Mouse (Mus musculus): ENCODE measurements at regions not wholly inside any gene's neighbourhood (a gene's known extent, or its start where the extent isn't known, plus 50 kb on each side); places are given as distances from the start of the nearest gene placed in this dataset.
"Not testable (repeated sequence)": the region's sequence is repeated elsewhere in the genome, so short reads cannot be mapped to it uniquely, and the experiment has no call there.

GRCm38 (mm10) chr14:86297991-86298390 is 843.0 kb downstream of the Diaph3 start:
- no peaks in the 10 kb centered on the region for H3K27me3 ChIP-seq
- ATAC-seq = no peak
- no peaks in the 10 kb centered on the region for H3K9me3 ChIP-seq (replicated peaks)
- H3K9ac ChIP-seq = no peak overlapping the region
- H3K4me2 ChIP-seq = no peak overlapping the region
- H3K36me3 ChIP-seq (ENCODE audit: poor library complexity, severe bottlenecking) = no peaks in the 10 kb centered on the region
- no peaks in the 10 kb centered on the region for H3K4me1 ChIP-seq
- WGBS = 46% methylated on average over 2 of the region's 2 CpGs
- no peak overlapping the region for H3K4me3 ChIP-seq
- H3K27ac ChIP-seq = no peak overlapping the region

GRCm38 (mm10) chr14:86294606-86295005 is 846.4 kb downstream of the Diaph3 start:
- not testable (repeated sequence) for H3K4me2 ChIP-seq; H3K27me3 ChIP-seq; H3K27ac ChIP-seq; H3K4me3 ChIP-seq; H3K4me1 ChIP-seq; ATAC-seq; H3K9me3 ChIP-seq (replicated peaks); H3K9ac ChIP-seq; H3K36me3 ChIP-seq (ENCODE audit: poor library complexity, severe bottlenecking)
- WGBS = 94% methylated on average over 5 of the region's 5 CpGs

- Histone ChIP-seq H3K4me3 (no peak overlapping the region), H3K27me3 (no peaks in the 10 kb centered on the region), H3K9me3 (replicated peaks) (no peaks in the 10 kb centered on the region), H3K36me3 (ENCODE audit: poor library complexity, severe bottlenecking) (no peaks in the 10 kb centered on the region), H3K4me2 (no peak overlapping the region), H3K27ac (no peak overlapping the region), H3K9ac (no peak overlapping the region), H3K4me1 (no peaks in the 10 kb centered on the region)
- ATAC-seq = no peak
- 86% methylated on average over 1 of the region's 1 CpGs for WGBS
Observed at GRCm38 (mm10) chr14:86293804-86294203, 847.2 kb downstream of the Diaph3 start.

DNA sequence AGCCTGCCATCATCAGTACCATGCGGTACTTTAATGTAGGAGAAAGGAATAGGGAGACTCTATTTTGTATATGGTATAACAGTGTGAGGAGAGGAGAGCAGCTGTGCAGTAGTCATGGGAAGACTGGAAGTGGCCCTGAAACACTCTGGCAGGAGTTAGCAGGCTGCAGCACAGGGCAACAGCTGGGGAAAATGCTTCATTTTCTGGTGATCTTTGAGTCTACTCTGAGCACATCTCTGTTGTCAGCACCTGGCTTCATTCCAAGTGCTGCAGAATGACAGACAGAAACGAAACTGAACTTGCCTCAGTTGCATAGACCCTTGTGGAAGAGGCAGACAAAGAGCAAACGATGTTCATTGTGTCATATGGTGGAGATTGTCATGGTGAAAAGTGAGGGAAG is 847.7 kb downstream of the Diaph3 start:
- Histone ChIP-seq H3K9ac (no peak overlapping the region), H3K27me3 (no peaks in the 10 kb centered on the region), H3K4me3 (no peak overlapping the region), H3K4me1 (no peaks in the 10 kb centered on the region), H3K27ac (no peak overlapping the region), H3K36me3 (ENCODE audit: poor library complexity, severe bottlenecking) (no peaks in the 10 kb centered on the region), H3K9me3 (replicated peaks) (no peaks in the 10 kb centered on the region), H3K4me2 (no peak overlapping the region)
- ATAC-seq = no peak
- WGBS = 62% methylated on average over 3 of the region's 3 CpGs

DNA sequence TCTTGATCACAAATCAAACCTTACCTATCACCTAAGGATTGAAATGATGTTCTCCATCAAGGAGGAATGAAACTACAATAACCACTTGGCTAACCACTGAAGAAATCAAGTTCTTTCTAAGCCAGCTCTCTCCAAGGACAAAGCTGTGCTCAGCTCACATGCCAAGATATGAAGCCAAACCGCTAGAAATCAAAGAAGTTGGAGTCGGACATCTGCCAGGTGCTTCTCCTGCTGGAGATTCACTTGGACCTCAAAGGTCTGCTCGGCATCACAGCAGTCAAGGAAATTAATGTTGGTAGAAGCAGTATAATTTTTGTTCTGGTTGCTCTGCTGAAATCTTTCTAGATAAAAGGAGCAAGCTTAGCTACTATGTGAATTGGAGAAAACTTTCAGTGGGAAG is 850.5 kb downstream of the Diaph3 start:
- Histone ChIP-seq H3K36me3 (ENCODE audit: poor library complexity, severe bottlenecking) (no peaks in the 10 kb centered on the region), H3K4me2 (no peak overlapping the region), H3K9ac (no peak overlapping the region), H3K4me1 (no peaks in the 10 kb centered on the region), H3K4me3 (no peak overlapping the region), H3K9me3 (replicated peaks) (no peaks in the 10 kb centered on the region), H3K27me3 (no peaks in the 10 kb centered on the region), H3K27ac (no peak overlapping the region)
- ATAC-seq = no peak
- 98% methylated on average over 3 of the region's 3 CpGs for WGBS

DNA sequence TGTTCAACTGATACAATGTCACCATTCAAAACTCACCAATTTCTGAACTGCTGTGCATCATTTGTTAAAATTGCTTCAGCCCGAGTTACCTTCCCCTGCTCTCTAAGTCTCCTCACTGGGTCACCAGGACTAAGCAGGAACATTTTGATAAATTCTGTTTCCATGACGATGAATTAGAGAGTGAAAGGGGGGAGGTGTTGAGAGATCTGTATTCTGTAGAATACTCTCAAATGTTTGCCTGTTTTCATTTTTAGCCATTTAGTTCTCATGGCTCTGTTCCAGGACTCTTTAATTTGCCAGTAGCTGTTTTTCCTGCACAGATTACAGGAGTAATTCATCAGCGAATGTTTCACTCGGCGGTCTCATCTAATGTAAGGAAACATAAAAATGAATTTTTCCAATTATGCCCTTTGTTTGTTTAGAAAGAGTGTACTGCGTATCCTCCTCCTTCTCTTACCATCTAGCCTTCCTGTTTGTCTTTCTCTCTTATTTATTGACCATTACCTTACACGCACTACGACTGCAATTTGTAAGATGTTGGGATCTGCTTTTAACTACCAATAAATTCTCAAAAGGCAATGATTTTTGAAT is 879.3 kb downstream of the Diaph3 start:
- Histone ChIP-seq H3K27me3 (no peaks in the 10 kb centered on the region), H3K4me2 (peak overlapping the region; percentile 16; the same call in 1 of the 2 replicates), H3K4me3 (no peak overlapping the region), H3K4me1 (peaks cover 10% of the 10 kb centered on the region), H3K36me3 (ENCODE audit: poor library complexity, severe bottlenecking) (no peaks in the 10 kb centered on the region), H3K9ac (no peak overlapping the region), H3K9me3 (replicated peaks) (no peaks in the 10 kb centered on the region), H3K27ac (no peak overlapping the region)
- 39% methylated on average over 8 of the region's 8 CpGs for WGBS
- peak; percentile 92 for ATAC-seq

DNA sequence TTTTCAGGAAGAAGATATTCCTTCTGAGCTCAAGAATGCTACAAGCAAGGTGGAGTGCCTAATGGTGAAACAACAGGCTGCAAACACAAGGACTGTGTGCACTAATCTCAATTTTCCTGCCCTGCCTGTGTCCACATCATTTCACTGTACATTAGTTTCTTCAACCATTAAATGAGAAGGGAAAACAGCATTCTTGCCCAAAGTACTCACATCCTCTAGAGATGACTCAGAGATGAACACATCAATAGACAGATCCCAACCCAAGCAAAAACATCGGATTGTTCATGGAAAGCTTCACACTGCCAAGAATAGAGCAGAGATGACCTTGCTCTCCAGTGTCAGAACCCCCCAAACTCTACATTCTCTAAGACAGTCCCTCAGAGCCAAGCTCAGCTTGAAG is 886.8 kb downstream of the Diaph3 start:
- Histone ChIP-seq H3K4me2 (no peak overlapping the region), H3K27me3 (no peaks in the 10 kb centered on the region), H3K4me1 (no peaks in the 10 kb centered on the region), H3K9ac (no peak overlapping the region), H3K4me3 (no peak overlapping the region), H3K9me3 (replicated peaks) (no peaks in the 10 kb centered on the region), H3K27ac (no peak overlapping the region), H3K36me3 (ENCODE audit: poor library complexity, severe bottlenecking) (no peaks in the 10 kb centered on the region)
- 68% methylated on average over 1 of the region's 1 CpGs for WGBS
- no peak for ATAC-seq

DNA sequence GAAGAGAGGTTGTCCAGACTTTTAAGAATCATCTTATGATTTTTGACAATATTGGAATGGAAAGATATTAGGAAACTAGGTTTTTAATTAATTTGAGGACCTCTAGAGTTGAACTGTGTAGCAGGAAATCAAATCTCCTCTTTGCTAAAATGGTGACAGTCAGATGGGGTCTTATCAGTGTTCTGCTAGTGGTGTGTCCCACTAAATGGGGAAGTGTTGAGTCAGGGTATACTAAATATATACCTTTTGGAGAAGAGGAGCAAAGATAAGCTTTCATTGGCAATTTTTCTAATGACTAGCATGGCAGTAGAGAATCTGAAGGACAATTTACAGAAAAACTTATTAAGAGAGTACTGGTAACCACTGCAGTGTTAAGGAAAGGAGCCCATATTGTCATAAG is 889.4 kb downstream of the Diaph3 start:
- Histone ChIP-seq H3K9me3 (replicated peaks) (no peaks in the 10 kb centered on the region), H3K27ac (no peak overlapping the region), H3K4me1 (no peaks in the 10 kb centered on the region), H3K4me3 (no peak overlapping the region), H3K9ac (no peak overlapping the region), H3K36me3 (ENCODE audit: poor library complexity, severe bottlenecking) (no peaks in the 10 kb centered on the region), H3K27me3 (no peaks in the 10 kb centered on the region), H3K4me2 (no peak overlapping the region)
- ATAC-seq = no peak

DNA sequence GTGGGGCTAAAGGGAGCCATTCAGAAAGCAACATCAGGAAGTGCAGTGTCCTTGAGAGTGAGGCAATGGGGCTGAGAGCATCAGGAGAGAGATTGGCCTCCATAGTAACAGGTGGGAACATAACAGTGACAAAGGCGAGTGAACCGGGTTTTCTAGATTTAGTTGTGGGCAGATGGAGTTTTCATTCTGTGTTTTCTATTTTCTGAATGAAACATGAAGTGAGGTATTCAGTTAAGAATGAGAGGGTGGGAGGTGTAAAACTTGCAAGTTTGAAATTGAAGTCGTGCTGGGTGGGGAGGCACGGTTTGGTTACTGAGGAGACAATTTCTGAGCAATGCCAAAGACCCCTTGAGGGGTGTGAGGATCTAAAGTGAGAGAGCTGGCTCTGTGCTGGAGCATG is 893.3 kb downstream of the Diaph3 start:
- WGBS = 90% methylated on average over 4 of the region's 4 CpGs
- Histone ChIP-seq H3K4me2 (no peak overlapping the region), H3K36me3 (ENCODE audit: poor library complexity, severe bottlenecking) (no peaks in the 10 kb centered on the region), H3K4me1 (peaks cover 3% of the 10 kb centered on the region; the same call in 1 of the 2 replicates), H3K27me3 (no peaks in the 10 kb centered on the region), H3K27ac (no peak overlapping the region), H3K9me3 (replicated peaks) (no peaks in the 10 kb centered on the region), H3K4me3 (no peak overlapping the region), H3K9ac (no peak overlapping the region)
- ATAC-seq = no peak

DNA sequence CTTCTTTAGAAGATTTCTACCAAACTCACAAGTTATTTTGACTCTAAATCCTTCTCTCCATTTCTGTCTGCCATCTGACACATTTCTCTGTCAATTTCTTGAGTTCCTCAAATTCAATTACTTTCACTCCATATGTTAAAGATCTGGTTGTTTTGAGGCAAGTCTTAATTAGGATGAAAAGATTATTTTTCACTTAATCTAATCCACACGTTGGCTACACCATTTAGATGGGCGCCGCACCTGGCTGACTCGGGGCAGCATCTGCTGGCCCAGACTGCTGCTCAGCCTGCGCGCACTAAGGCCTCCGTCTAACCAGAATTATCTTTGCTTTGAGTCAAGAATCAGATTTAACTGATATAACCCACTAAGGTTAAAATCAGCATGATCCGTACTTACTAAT is 894.3 kb downstream of the Diaph3 start:
- Histone ChIP-seq H3K4me1 (peaks cover 8% of the 10 kb centered on the region; the same call in 1 of the 2 replicates), H3K4me3 (no peak overlapping the region), H3K4me2 (no peak overlapping the region), H3K9ac (no peak overlapping the region), H3K9me3 (replicated peaks) (no peaks in the 10 kb centered on the region), H3K36me3 (ENCODE audit: poor library complexity, severe bottlenecking) (no peaks in the 10 kb centered on the region), H3K27me3 (no peaks in the 10 kb centered on the region), H3K27ac (no peak overlapping the region)
- peak; percentile 71; the same call in 1 of the 2 replicates for ATAC-seq
- 89% methylated on average over 8 of the region's 8 CpGs for WGBS

DNA sequence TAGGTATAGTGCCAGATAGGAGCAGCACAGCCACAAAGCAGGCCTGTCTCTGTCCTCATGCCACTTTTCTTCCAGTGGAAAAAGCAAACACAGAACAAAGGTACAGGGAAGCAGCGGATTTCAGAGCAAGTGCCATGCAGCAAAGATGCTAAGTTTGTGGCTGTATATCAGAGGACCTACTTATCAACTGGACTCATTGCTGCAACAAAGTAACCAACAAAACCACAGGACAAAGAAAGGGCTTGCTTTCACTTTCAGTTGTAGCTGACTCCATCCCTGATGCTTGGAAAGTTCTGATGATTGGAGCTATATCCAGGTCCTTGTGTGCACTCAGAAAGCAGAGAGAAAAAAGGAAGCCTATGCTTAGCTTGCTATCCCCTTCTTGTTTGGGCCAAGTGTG is 897.4 kb downstream of the Diaph3 start:
- no peak for ATAC-seq
- H3K27me3 ChIP-seq = no peaks in the 10 kb centered on the region
- no peaks in the 10 kb centered on the region for H3K9me3 ChIP-seq (replicated peaks)
- WGBS = 89% methylated on average over 1 of the region's 1 CpGs
- no peak overlapping the region for H3K9ac ChIP-seq
- no peaks in the 10 kb centered on the region for H3K36me3 ChIP-seq (ENCODE audit: poor library complexity, severe bottlenecking)
- no peak overlapping the region for H3K4me2 ChIP-seq
- H3K27ac ChIP-seq = no peak overlapping the region
- H3K4me1 ChIP-seq = peaks cover 11% of the 10 kb centered on the region; the same call in 1 of the 2 replicates
- no peak overlapping the region for H3K4me3 ChIP-seq

DNA sequence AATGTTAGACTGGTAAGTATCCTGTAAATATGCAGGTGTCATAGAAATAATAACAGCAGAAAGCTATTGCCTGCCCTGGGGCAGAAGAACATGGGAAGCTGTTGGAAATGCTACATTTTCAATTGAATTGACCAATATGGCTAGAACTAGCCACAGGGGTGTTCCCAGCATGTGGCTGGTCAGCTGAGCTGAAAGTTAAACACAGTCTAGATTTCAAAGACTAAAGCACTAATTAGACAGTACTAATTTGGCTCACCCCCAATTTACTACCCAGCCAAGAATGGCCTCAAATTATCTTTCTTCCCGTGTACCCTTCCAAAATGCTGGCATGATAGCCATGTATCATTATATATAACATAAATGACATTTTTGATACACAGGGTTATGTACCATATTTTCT is 898.2 kb downstream of the Diaph3 start:
- H3K9me3 ChIP-seq (replicated peaks) = no peaks in the 10 kb centered on the region
- no peak overlapping the region for H3K4me2 ChIP-seq
- no peaks in the 10 kb centered on the region for H3K36me3 ChIP-seq (ENCODE audit: poor library complexity, severe bottlenecking)
- H3K27me3 ChIP-seq = no peaks in the 10 kb centered on the region
- H3K4me3 ChIP-seq = no peak overlapping the region
- no peak overlapping the region for H3K27ac ChIP-seq
- WGBS = 29% methylated on average over 1 of the region's 1 CpGs
- no peak overlapping the region for H3K9ac ChIP-seq
- peaks cover 11% of the 10 kb centered on the region; the same call in 1 of the 2 replicates for H3K4me1 ChIP-seq
- ATAC-seq = peak; percentile 76

- Histone ChIP-seq H3K9me3 (replicated peaks) (no peaks in the 10 kb centered on the region), H3K27ac (no peak overlapping the region), H3K9ac (no peak overlapping the region), H3K4me1 (peaks cover 11% of the 10 kb centered on the region; the same call in 1 of the 2 replicates), H3K4me2 (no peak overlapping the region), H3K27me3 (no peaks in the 10 kb centered on the region), H3K36me3 (ENCODE audit: poor library complexity, severe bottlenecking) (no peaks in the 10 kb centered on the region), H3K4me3 (no peak overlapping the region)
- ATAC-seq = no peak
- WGBS = 35% methylated on average over 2 of the region's 2 CpGs
Observed at GRCm38 (mm10) chr14:86239090-86239489, 901.9 kb downstream of the Diaph3 start.
